Mouse (Mus musculus) splenic B cell, adult 2 months (primary cell): ENCODE measurements around the gene Coro7.

Experiments used
- DNase-seq: peaks from one replicate; pipeline ENCODE4 v3.0.0-alpha.2; 2011; ENCODE audit warnings: low read depth, low spot score
- H3K27me3 ChIP-seq: 2 replicates; pipeline ENCODE4 v1.6.1; 2012; ENCODE audit warnings: mild to moderate bottlenecking, low read length, moderate library complexity, mixed read lengths; ENCODE audit not compliant: control insufficient read depth, poor library complexity, insufficient read depth, severe bottlenecking
- H3K36me3 ChIP-seq: 2 replicates; pipeline ENCODE4 v1.6.1; 2012; ENCODE audit warnings: mild to moderate bottlenecking, low read length, moderate library complexity, mixed read lengths; ENCODE audit not compliant: control insufficient read depth, poor library complexity, insufficient read depth, severe bottlenecking

Coro7 gene

DNA sequence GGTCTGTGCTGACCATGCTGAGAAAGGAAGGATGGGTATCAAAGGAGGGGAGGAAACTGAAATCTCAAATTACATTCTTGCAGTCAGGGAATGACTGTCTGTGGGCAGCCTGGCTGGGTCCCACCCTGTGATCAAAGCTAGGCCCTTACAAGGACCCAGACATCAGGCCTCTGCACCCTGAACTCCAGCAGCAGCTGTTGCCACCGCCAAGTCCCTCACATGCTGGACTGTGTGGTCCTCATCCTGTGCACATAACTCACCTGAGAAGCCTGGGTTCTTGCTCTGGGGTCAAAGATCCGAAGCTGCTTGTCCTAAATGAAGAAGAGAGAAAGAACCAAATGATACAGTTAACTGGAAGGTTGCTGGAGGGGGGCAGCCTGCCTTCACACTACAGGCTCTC lies 18.0 kb downstream of the Coro7 start:
- peaks cover 14% of the 10 kb centered on the region for H3K36me3 ChIP-seq
- no peaks in the 10 kb centered on the region for H3K27me3 ChIP-seq
- no peak for DNase-seq

DNA sequence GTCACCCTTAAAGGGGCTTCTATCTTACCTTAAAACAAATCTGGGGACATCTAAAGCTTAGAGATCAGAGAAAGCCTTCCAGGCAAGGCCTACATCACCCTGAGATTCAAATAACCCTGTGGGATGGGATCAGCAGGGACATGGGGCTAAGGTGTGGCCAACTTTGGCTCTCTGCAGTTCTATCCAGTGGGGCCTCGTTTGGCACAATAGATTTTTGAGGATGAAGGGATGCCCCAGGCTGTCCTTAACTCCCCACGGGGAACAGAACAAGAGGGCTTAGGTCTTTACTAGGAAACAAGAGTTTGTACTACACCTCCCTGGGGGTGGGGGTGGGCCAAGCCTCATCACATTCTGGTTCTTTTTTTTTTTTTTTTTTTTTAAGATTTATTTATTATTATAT lies 20.3 kb downstream of the Coro7 start:
- H3K36me3 ChIP-seq, result peaks cover 21% of the 10 kb centered on the region
- H3K27me3 ChIP-seq, result no peaks in the 10 kb centered on the region
- no peak for DNase-seq

DNA sequence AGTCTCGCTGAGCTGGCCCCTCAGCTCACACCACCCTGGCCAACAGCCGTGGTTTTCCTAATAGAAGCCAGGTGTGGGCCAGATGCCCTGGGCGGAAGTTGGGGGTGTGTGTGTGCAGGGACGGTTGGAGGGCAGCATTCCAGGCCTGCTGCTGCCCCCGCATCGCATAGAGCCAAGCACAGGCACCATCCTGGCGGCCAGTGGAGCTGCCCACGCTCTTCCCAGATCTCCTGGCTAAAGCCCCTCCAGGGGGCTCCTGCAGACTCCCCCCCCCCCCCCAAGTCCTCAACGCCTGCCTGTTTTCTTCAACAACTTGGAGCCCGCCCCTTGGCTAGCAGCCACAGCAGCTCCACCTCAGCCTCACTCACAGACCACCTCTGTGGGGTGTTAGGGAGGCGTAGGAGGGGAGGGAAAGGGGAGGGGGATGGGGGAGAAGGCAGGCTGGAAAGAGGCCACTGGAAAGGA lies 20.8 kb downstream of the Coro7 start:
- no peaks in the 10 kb centered on the region for H3K27me3 ChIP-seq
- no peak for DNase-seq
- H3K36me3 ChIP-seq, result peaks cover 24% of the 10 kb centered on the region

DNA sequence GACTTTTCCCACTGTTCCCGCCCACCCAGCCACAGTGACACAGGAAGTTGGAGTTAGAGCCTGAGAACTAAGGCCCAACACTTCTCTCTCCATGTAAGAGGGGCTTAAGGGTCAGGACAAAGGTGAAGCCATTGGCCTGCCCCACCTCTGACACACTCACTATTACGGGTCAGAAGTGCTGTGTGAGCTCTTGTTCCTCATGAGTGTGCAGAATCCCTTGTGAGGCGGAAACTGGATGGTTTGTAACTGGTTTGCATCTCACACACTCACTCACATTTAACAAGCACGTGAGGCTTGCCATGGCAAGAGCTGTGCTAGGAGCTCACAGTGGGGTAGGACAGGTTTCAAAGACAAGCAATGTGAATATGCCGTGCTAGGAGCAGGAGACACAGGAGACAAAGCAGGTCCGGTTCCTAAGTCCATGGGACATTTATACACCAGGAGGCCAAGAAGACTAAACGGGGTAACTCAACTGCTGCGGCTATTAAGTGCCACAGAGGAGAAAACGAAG lies 23.0 kb downstream of the Coro7 start:
- peaks cover 32% of the 10 kb centered on the region for H3K36me3 ChIP-seq
- H3K27me3 ChIP-seq, result no peaks in the 10 kb centered on the region
- no peak for DNase-seq

DNA sequence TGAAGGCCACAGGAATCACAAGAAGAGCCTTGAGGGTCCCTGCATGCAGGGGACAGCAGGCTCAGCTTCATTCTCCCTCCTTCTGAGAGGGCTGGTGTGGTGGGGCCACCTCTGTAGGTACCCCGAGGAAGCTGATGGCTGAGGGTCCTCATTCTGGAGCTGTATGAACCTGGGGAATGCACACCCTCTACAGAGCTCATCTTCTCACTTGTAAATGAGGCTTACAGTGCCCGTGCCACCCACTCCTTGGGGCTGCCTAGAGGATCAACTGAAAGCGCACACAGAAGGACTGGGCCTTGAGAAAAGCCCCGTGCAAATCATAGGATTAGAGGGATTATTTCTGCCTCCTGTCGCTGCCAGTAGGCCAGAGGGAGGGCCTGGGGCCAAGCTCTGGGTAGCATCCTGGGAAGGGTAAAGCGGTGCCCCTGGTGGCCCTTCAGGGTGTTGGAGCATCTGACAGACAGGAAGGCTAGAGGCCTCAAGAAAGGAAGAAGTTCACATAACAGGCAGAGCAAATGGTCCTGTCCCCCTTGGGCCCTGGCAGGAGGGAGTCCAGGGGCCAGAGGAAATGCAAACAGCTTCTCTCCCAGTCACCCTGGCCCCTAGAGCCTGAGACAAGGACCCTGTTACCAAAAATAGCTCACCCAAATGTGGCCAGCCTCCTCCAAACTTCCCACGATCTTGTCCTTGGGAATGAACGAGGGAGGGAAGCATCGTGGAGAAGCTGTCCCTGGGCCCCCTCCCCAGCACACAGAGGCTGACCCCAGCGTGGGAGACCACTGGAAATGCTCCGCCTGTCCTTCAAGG lies 23.6 kb downstream of the Coro7 start:
- no peaks in the 10 kb centered on the region for H3K27me3 ChIP-seq
- no peak for DNase-seq
- peaks cover 29% of the 10 kb centered on the region for H3K36me3 ChIP-seq

DNA sequence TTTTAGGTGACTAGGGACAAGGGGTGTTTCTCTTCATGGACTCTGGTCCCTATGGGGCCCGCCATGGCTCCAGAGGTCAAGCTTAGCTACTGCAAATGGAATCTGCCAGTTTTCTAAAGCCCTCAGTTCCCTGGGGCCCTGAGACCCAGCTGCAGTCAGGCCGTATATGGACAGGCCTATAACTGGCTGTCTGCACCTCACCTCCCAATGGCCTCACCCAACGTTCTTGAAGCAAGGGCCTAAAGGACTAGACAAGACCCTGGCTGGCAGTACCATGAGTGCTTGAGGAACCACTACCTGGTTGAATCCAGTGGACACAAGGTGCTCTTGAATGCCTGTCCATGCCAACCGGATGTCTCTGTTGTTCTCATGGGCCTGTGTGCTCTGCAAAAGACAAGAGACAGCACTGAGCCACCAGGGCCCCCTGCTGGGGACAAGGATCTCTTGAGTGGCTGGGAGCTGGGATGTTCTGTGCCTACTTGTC lies 24.3 kb downstream of the Coro7 start:
- DNase-seq, result no peak
- Histone ChIP-seq H3K27me3 (no peaks in the 10 kb centered on the region), H3K36me3 (peaks cover 27% of the 10 kb centered on the region)

DNA sequence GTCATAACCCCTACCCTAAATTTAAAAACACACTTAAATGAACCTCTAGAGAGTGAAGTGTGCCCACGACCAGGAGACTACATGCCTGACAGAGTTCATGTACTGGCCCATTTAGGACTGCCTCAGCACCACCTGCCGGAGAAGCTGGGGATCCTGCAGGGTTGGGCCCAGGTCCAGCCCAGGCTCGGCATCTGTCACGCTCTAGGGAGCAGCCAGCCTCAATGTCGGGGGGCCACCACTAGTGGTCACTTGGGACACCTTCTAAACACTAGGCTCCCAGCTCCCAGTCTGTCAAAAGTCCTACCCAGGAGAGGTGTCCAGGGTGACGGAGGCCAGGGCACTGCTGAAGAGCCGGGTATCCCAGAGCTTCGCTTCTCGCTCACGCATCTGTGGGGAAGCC lies 24.9 kb downstream of the Coro7 start:
- Histone ChIP-seq H3K36me3 (peaks cover 27% of the 10 kb centered on the region), H3K27me3 (no peaks in the 10 kb centered on the region)
- no peak for DNase-seq

DNA sequence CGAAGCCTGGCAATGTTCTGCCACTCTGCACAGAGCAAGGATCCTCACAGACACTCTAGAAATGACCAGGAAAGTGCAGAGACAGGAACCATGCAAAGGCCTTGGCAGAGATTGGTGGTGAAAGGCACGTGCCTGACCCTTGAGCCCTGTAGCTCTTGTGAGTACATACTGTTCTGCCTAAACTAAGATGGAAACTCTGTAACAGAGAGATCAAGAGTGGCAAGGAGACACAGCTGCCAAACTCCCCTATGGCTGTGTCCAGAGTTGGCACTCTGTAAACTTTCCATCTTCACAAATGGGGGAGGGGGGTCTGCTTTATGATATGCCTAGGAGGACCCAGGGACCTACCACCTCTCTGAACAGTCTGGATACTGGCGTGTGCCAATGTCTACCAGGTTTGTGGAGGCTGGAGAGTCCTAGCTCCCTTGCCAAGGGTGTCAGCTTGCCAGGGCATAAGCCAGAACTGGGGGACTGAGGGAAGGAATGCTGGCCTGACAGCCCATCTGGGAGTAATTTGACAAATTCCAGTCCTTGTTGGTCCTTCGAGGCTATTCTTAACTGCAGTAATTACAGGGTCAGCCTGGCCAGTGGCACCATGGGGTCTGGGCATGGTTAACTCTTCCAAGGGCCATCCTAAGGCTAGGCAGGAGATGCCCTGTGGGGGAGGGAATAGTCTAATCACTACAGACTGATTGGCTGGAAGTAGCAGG lies 26.7 kb downstream of the Coro7 start:
- no peak for DNase-seq
- peaks cover 25% of the 10 kb centered on the region for H3K36me3 ChIP-seq
- no peaks in the 10 kb centered on the region for H3K27me3 ChIP-seq

DNA sequence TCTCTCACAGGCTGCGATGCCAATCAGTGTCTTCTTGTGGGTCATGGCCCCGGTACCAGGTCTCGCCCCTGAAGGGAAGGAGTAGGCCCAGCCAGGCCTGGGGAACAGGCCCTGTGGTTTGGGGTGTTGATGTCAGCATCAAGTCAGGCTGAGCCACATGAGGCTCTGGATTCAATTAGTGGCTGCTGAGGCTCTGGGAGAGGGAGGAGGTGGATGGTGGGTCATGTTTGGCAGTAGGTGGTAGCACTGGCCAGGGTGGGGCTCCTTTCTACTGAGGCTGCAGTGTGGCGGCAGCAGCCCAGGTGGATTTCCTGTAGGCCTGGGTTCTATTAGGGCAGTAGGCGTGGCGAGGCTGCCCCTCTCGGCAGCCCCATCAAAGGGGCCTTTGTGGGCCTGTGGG lies 28.0 kb downstream of the Coro7 start:
- peaks cover 28% of the 10 kb centered on the region for H3K36me3 ChIP-seq
- no peak for DNase-seq
- no peaks in the 10 kb centered on the region for H3K27me3 ChIP-seq

DNA sequence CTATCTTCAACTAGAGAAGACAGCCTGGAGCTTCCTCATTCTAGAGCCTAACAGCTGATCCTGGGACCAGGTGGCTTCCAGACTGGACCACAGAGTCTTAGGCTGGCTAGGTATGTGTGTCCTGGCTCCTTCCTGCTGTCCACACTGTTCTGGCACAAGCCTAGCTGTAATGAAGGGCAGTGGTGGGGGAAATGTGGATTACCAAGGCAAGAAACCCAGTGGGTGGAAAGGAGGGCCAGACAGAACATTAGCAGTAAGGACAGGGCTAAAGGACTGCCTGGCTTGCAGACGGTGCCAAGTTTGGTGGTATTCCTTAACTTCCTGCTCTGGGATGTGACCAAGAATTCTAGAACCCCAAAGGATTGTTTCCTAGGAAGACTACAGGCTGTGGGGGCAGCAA lies 28.5 kb downstream of the Coro7 start:
- peaks cover 28% of the 10 kb centered on the region for H3K36me3 ChIP-seq
- H3K27me3 ChIP-seq, result no peaks in the 10 kb centered on the region
- DNase-seq, result no peak

DNA sequence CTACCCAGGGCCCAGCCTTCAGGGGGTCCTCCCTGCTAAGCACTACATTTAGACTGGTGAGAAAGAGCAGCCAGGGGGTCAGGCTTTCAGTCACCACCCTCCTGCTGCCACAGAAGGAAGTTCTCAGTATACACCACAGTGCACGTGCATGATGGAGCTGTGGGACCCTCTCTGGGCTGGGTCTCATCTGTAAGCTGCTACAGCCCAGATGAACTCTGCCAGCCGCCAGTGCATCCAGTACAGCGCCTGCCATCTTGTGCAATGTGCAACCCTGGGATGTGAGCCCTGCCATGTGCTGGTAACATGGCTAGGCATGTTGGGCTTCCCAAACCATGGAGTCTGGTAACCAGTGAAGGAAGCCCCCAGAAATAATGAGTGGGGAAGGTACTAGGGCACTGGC lies 29.4 kb downstream of the Coro7 start:
- no peak for DNase-seq
- peaks cover 26% of the 10 kb centered on the region for H3K36me3 ChIP-seq

DNA sequence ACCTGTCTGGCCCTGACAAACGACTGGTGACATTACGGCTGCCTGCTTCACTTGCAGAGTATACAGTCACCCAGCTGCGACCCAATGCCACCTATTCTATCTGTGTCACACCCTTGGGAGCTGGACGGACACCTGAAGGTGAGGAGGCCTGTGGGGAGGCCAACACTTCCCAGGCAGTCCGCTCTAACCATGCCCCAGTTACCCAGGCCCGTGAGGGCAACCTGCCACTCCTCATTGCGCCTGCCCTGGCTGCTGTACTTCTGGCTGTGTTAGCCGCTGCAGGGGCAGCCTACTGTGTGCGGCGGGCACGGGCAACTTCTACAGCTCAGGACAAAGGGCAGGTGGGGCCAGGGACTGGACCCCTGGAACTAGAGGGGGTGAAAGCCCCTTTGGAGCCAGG lies 29.9 kb downstream of the Coro7 start:
- H3K27me3 ChIP-seq, result no peaks in the 10 kb centered on the region

More for the DNA sequence above, 29.4 kb downstream of the Coro7 start:
- H3K27me3 ChIP-seq, result no peaks in the 10 kb centered on the region

DNA sequence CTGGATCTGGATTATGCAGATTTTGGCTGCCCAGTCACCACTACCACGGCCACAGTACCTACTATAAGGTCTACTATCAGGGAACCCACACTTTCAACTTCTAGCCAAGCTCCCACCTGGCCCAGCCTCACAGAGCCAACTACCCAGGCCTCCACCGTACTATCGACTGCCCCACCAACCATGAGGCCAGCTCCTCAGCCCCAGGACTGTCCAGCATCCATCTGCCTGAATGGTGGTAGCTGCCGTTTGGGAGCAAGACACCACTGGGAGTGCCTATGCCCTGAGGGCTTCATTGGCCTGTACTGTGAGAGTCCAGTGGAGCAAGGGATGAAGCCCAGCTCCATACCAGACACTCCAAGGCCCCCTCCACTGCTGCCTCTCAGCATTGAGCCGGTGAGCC lies 30.4 kb downstream of the Coro7 start:
- H3K36me3 ChIP-seq, result peaks cover 22% of the 10 kb centered on the region
- no peak for DNase-seq

More for the DNA sequence above, 29.9 kb downstream of the Coro7 start:
- DNase-seq, result no peak
- peaks cover 26% of the 10 kb centered on the region for H3K36me3 ChIP-seq

DNA sequence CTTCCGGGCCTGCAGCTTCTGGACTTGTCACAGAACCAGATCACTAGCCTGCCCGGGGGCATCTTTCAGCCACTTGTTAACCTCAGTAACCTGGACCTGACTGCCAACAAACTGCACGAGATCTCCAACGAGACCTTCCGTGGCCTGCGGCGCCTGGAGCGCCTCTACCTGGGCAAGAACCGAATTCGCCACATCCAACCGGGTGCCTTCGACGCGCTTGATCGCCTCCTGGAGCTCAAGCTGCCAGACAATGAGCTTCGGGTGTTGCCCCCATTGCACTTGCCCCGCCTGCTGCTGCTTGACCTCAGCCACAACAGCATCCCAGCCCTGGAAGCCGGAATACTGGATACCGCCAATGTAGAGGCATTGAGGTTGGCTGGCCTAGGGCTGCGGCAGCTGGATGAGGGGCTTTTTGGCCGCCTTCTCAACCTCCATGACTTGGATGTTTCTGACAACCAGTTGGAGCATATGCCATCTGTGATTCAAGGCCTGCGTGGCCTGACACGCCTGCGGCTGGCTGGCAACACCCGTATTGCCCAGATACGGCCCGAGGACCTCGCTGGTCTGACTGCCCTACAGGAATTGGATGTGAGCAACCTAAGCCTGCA lies 31.1 kb downstream of the Coro7 start:
- Histone ChIP-seq H3K27me3 (no peaks in the 10 kb centered on the region), H3K36me3 (peaks cover 19% of the 10 kb centered on the region)
- DNase-seq, result no peak

More for the DNA sequence above, 30.4 kb downstream of the Coro7 start:
- H3K27me3 ChIP-seq, result no peaks in the 10 kb centered on the region
